Mouse (Mus musculus) neural tube, embryonic 13.5 days (tissue): ENCODE data around the gene Sfmbt2. TPM values are rescaled to one million over a fixed set of nuclear protein-coding genes. Genes with fewer than 3 reads are reported as not detected.

ENCODE experiments used
- ATAC-seq: fragments of 200-750 bp; cut with Nextera tagmentation; 2 replicates; pipeline ENCODE4 v1.8.0; 2017; ENCODE audit warnings: low read depth, mild to moderate bottlenecking, moderate TSS enrichment, moderate library complexity
- H3K27ac ChIP-seq: fragments of 300-500 bp; sonication (generic); replicated peaks from 2 replicates; pipeline ENCODE4 v1.5.1; 2015; ENCODE audit warnings: moderate library complexity, mild to moderate bottlenecking, inconsistent platforms
- H3K27me3 ChIP-seq: fragments of 300-500 bp; sonication (generic); 2 replicates; pipeline ENCODE4 v1.6.1; 2015; ENCODE audit warnings: mild to moderate bottlenecking, inconsistent platforms
- H3K36me3 ChIP-seq: fragments of 300-500 bp; sonication (generic); 2 replicates; pipeline ENCODE4 v1.6.1; 2015; ENCODE audit warnings: mild to moderate bottlenecking, inconsistent platforms
- H3K4me1 ChIP-seq: fragments of 300-500 bp; sonication (generic); replicated peaks from 2 replicates; pipeline ENCODE4 v1.6.1; 2015; ENCODE audit warnings: inconsistent platforms
- H3K4me2 ChIP-seq: fragments of 300-500 bp; sonication (generic); 2 replicates; pipeline ENCODE4 v1.6.1; 2015; ENCODE audit warnings: inconsistent platforms, mild to moderate bottlenecking, moderate library complexity
- H3K4me3 ChIP-seq: fragments of 300-500 bp; sonication (generic); 2 replicates; pipeline ENCODE4 v1.5.1; 2015; ENCODE audit warnings: mild to moderate bottlenecking, inconsistent platforms
- H3K9ac ChIP-seq: fragments of 300-500 bp; sonication (generic); 2 replicates; pipeline ENCODE4 v1.6.1; 2015; ENCODE audit warnings: moderate library complexity, mild to moderate bottlenecking, inconsistent platforms
- H3K9me3 ChIP-seq: fragments of 300-500 bp; sonication (generic); 2 replicates; pipeline ENCODE4 v1.6.1; 2016; ENCODE audit warnings: inconsistent platforms
- WGBS: fragments of 180-500 bp; shearing (Covaris S2); methylation state at CpG from one replicate; pipeline ENCODE4 v1.1.7; 2015; 5-methylcytosine and 5-hydroxymethylcytosine counted together
- polyA plus RNA-seq: library from polyadenylated mRNA; unstranded; fragments of >200 nt; fragmentation: Nextera tagmentation; extraction: Ambion mirVana; gene quantifications from 2 replicates; pipeline ENCODE4 v1.2.1, GENCODE M21; 2015

Gene Sfmbt2
- polyA plus RNA-seq, 1 experiment from 2014 or later, result 3.3 TPM

DNA sequence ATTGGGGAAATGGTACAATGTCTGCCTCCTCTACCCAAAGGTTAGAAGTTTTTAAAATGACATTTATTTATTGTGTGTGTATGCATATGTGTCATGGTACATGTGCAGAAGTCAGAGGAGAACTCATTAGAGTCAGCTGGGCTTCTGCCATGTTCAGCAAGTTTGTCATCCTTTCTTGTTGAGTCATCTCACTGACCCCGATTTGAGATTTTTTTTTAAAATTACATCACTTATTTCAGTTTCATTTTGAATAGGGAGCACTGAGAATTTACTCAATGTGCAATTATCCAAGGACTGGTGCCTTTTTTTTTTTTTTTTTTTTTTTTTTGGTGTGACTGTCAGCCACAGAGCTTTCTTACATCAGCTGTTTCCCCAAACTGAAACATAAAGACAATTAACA lies 19.2 kb upstream of the Sfmbt2 start:
- no peaks in the 10 kb centered on the region for H3K27me3 ChIP-seq
- no peak overlapping the region for H3K27ac ChIP-seq
- H3K36me3 ChIP-seq, result no peaks in the 10 kb centered on the region
- no peak overlapping the region for H3K9ac ChIP-seq
- WGBS, result 75% methylated on average over 1 of the region's 1 CpGs
- peaks cover 6% of the 10 kb centered on the region; the same call in 1 of the 2 replicates for H3K4me1 ChIP-seq
- H3K4me3 ChIP-seq, result no peak overlapping the region
- H3K4me2 ChIP-seq, result no peak overlapping the region
- no peaks in the 10 kb centered on the region for H3K9me3 ChIP-seq
- no peak for ATAC-seq

DNA sequence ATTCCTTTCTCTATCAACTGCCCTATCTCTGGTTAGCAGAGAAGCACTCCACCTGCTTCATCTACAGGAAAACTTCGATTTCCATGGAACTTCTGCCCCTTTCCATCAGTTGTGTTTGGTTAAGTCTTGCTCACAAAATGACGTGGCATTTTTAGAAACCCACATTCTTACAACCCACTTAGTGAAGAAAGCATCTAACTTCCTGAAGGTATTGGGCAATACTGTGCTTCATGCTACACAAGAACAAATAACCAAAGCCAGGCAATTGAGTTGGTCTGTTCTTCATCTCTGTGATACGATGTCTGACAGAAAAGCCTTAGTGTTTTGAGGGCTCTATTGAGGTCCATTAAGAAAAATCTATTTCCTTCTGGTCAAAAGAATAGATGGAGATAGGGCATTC lies 17.4 kb upstream of the Sfmbt2 start:
- Histone ChIP-seq H3K36me3 (no peaks in the 10 kb centered on the region), H3K4me3 (no peak overlapping the region), H3K27ac (no peak overlapping the region), H3K9ac (no peak overlapping the region), H3K9me3 (no peaks in the 10 kb centered on the region), H3K4me1 (peaks cover 6% of the 10 kb centered on the region; the same call in 1 of the 2 replicates), H3K4me2 (no peak overlapping the region), H3K27me3 (no peaks in the 10 kb centered on the region)
- 78% methylated on average over 3 of the region's 3 CpGs for WGBS
- no peak for ATAC-seq

DNA sequence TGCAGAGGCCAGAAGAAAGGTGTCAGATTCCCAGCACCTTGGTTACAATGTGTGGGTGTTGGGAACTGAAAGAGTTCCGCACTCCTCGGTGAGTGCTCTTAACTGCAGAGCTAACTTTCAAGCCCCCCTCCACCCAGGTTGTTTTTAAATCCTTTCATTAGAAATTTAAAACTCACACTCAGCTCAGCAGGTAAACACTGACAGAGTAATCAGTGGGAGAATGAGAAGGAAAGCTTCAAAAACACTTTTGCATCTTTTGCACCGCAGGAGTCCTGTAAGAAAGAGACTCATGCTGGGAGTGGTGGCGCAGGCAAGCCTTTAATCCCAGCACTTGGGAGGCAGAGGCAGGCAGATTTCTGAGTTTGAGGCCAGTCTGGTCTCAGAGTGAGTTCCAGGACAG lies 16.4 kb upstream of the Sfmbt2 start:
- peaks cover 6% of the 10 kb centered on the region; the same call in 1 of the 2 replicates for H3K4me1 ChIP-seq
- H3K36me3 ChIP-seq, result no peaks in the 10 kb centered on the region
- ATAC-seq, result no peak
- H3K4me3 ChIP-seq, result no peak overlapping the region
- H3K27ac ChIP-seq, result no peak overlapping the region
- H3K4me2 ChIP-seq, result no peak overlapping the region
- H3K27me3 ChIP-seq, result no peaks in the 10 kb centered on the region
- no peak overlapping the region for H3K9ac ChIP-seq
- WGBS, result 64% methylated on average over 4 of the region's 4 CpGs
- H3K9me3 ChIP-seq, result no peaks in the 10 kb centered on the region

DNA sequence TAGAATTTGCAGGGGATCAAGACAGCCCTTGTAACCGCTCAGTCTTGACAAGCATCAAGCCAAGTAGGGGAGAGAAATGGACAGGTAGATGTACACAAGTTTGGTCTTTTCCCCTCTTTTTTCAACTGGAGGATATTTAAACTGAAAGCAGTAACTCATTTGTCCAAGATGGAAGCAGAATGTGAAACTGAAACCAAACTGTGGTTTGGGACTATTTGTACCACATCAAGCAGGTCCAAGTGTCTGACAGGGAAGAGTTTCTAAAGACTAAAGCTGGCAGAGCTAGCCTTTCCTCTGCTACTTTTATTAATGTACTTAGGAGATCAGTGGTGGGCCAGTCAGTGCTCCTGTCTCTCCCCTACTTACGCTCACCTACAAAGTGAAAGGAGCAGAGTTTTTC lies 10.4 kb upstream of the Sfmbt2 start:
- Histone ChIP-seq H3K9me3 (no peaks in the 10 kb centered on the region), H3K9ac (no peak overlapping the region), H3K4me1 (no peaks in the 10 kb centered on the region), H3K4me2 (no peak overlapping the region), H3K36me3 (no peaks in the 10 kb centered on the region), H3K27me3 (0 out of 2 replicates have a peak, but pooled peaks cover under 1% of the 10 kb centered on the region), H3K4me3 (no peak overlapping the region), H3K27ac (no peak overlapping the region)
- WGBS, result 90% methylated on average over 2 of the region's 2 CpGs
- no peak for ATAC-seq

DNA sequence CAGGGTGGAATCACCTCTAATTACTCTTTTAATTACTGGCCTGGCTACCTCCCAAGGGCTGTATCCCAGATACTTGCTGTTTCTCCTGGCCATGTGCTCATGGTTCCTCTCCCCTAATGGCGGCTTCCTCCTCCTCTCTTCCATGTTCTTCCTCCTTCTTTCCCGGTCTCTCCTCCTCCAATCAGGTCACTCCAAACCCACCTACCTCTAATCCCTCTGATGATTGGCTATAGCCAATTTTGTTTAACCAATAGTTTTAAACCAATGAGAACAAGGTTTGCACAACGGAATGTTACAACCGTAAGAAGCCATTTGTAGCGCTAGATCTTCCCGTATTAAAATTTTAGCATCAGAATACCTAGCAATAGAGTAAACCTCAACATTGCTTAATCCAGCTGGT lies 5.2 kb upstream of the Sfmbt2 start:
- Histone ChIP-seq H3K27me3 (peaks cover 45% of the 10 kb centered on the region), H3K4me2 (no peak overlapping the region), H3K27ac (no peak overlapping the region), H3K4me1 (no peaks in the 10 kb centered on the region), H3K9ac (no peak overlapping the region), H3K9me3 (no peaks in the 10 kb centered on the region), H3K36me3 (no peaks in the 10 kb centered on the region), H3K4me3 (no peak overlapping the region)
- 93% methylated on average over 6 of the region's 6 CpGs for WGBS
- no peak for ATAC-seq

DNA sequence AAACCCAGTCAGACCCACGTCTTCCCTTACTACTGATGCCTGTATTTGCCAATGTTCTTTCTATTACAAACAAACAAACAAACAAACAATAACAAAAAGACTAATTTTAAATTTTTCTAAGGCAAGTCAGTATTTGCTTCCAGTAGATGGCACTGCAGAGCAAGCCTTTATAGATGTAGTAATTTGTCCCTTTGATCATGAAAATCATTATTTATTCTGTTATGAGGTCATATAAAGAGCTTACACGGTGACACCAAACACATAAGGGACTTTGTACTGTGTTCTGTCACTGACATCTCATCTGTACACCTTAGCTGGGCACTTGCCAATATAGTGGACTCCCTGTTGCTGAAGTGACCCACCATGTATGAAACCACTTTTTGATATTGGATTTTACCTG lies 4.0 kb upstream of the Sfmbt2 start:
- Histone ChIP-seq H3K9ac (no peak overlapping the region), H3K9me3 (no peaks in the 10 kb centered on the region), H3K4me3 (no peak overlapping the region), H3K27me3 (peaks cover 57% of the 10 kb centered on the region), H3K36me3 (no peaks in the 10 kb centered on the region), H3K4me2 (no peak overlapping the region), H3K4me1 (peaks cover under 1% of the 10 kb centered on the region; the same call in 1 of the 2 replicates), H3K27ac (no peak overlapping the region)
- no peak for ATAC-seq
- 30% methylated on average over 2 of the region's 2 CpGs for WGBS

DNA sequence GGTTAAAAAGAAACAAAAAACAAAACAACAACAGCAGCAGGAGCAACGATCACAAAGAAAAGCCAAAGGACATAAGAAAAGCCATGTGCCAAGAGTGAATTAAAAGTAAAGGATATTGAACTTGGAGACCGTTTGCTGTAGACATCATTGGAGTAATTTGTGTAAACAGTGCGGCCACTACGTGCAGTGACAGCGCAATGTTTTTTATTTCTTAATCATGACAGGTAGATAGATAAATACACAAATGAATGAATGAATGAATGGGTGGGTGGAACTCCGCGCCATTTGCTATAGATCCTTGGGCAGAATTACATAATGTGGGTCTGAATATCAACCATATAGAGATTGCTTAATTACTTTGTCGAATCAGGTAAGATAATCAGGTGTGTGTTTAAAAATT lies 634 bp upstream of the Sfmbt2 start:
- Histone ChIP-seq H3K36me3 (no peaks in the 10 kb centered on the region), H3K4me3 (no peak overlapping the region), H3K4me1 (peaks cover 22% of the 10 kb centered on the region), H3K4me2 (no peak overlapping the region), H3K27ac (no peak overlapping the region), H3K9ac (no peak overlapping the region), H3K9me3 (no peaks in the 10 kb centered on the region), H3K27me3 (peaks cover 77% of the 10 kb centered on the region)
- ATAC-seq, result no peak
- 4% methylated on average over 8 of the region's 8 CpGs for WGBS

DNA sequence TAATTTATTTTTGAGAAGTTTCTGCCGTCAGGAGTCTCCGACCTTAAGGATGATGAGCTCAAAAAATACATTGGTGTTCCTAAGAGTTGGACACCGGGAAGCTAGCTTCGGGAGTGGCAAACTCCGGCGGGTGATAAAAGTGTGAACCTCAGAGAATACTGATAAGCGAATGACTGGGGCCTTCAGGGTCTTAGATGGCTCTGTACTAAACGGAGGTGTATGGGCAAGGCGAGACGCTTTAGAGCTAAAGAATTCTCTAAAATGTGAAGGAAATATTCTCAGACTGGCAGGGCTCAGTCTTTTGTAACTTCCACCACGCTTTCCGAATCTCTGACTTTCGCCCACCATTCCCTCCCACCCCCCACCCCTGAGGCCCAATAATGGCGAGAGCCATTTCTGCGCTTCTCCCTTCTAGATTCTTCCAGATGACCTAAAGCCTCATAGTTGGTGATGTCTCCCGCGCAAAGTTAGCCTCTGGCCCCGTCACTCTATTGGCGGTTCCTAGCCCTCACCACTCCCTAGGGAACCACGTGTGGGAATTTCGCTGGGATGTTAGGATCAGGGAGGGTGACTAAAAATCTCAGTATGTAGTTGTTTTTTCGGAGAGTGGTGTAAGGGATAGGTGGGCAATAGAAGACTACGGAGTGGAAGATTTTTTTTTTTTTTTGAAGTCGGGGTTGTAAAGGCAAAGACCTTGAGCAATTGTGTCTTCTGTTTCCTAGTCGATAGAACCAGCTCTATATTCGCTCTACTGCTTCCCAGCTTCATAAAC lies 563 bp downstream of the Sfmbt2 start:
- Histone ChIP-seq H3K27ac (no peak overlapping the region), H3K27me3 (peaks cover 78% of the 10 kb centered on the region), H3K4me3 (no peak overlapping the region), H3K9ac (no peak overlapping the region), H3K9me3 (no peaks in the 10 kb centered on the region), H3K4me2 (no peak overlapping the region), H3K36me3 (no peaks in the 10 kb centered on the region), H3K4me1 (peaks cover 30% of the 10 kb centered on the region)
- no peak for ATAC-seq
- under 1% methylated on average over 26 of the region's 26 CpGs for WGBS

DNA sequence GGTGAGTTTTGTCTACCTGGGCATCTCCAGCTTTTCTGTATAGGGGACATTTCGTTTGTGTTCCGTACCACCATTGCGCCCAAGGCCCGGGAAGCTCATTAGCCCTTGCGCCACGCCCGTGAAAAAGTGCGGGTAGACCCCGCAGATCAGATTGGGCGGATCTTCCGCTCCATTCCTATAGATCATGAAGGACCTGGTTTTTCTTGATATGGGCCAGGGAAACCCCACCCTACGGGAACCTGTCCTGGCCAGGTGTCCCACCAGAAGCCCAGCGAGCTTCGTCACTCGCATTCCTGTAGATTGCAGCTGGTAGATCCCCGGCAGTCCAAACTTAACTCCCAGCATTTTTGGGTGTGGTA lies 1.1 kb downstream of the Sfmbt2 start:
- no peak for ATAC-seq
- Histone ChIP-seq H3K4me1 (peaks cover 31% of the 10 kb centered on the region), H3K9ac (no peak overlapping the region), H3K27me3 (peaks cover 82% of the 10 kb centered on the region), H3K27ac (no peak overlapping the region), H3K36me3 (no peaks in the 10 kb centered on the region), H3K4me3 (no peak overlapping the region), H3K9me3 (no peaks in the 10 kb centered on the region), H3K4me2 (0 out of 2 replicates have a peak overlapping the region, but pooled peaks have one; percentile 20)
- WGBS, result 2% methylated on average over 16 of the region's 16 CpGs

DNA sequence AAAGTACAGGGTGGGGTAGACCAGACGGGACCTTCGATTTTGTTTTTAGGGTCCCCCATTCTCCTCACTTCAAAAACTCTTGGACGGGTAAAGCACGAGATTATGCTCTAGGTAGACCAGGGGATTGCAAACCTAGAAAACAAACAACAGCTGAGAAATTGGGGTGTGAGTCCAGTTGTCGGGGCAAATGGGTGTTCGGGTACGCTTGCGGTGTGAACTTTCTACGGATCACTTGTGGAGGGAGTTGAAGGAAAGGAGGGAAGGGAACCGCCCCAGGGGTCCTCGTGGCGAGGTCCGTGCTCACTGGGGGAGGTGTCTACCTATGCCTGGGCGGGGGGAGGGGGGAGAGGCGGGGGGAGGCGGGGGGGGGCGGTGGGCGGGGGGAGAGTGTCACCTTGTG lies 1.6 kb downstream of the Sfmbt2 start:
- Histone ChIP-seq H3K27ac (no peak overlapping the region), H3K4me1 (peaks cover 31% of the 10 kb centered on the region), H3K9me3 (no peaks in the 10 kb centered on the region), H3K4me2 (peak overlapping the region; percentile 75), H3K4me3 (peak overlapping the region; percentile 58), H3K9ac (no peak overlapping the region), H3K36me3 (no peaks in the 10 kb centered on the region), H3K27me3 (peaks cover 81% of the 10 kb centered on the region)
- no peak for ATAC-seq
- WGBS, result 1% methylated on average over 13 of the region's 18 CpGs

DNA sequence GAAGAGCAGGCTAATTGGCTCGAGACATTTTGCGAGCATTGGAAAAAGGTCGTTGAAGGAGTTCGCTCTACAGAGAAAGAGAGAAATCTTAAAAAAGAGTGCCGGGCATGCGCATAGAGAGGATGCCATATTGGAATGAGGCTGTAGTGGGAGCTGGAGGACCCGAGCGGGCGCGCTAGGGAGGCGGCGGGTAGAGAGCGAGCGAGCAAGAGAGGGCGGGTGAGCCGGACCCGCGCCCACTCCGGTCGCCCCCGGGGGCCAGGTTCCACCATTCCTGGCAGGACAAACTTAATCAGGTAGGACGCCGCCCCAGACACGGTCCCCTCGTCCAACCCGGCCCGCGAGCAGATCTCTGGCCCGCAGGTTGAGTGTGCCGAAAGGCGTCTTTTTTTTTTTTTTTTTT lies 2.0 kb downstream of the Sfmbt2 start:
- Histone ChIP-seq H3K4me1 (peaks cover 31% of the 10 kb centered on the region), H3K4me2 (peak overlapping the region; percentile 75), H3K4me3 (peak overlapping the region; percentile 58), H3K36me3 (no peaks in the 10 kb centered on the region), H3K27ac (no peak overlapping the region), H3K9me3 (no peaks in the 10 kb centered on the region), H3K27me3 (peaks cover 81% of the 10 kb centered on the region), H3K9ac (peak overlapping the region; percentile 74)
- peak; percentile 82 for ATAC-seq
- WGBS, result 0% methylated on average over 31 of the region's 31 CpGs

DNA sequence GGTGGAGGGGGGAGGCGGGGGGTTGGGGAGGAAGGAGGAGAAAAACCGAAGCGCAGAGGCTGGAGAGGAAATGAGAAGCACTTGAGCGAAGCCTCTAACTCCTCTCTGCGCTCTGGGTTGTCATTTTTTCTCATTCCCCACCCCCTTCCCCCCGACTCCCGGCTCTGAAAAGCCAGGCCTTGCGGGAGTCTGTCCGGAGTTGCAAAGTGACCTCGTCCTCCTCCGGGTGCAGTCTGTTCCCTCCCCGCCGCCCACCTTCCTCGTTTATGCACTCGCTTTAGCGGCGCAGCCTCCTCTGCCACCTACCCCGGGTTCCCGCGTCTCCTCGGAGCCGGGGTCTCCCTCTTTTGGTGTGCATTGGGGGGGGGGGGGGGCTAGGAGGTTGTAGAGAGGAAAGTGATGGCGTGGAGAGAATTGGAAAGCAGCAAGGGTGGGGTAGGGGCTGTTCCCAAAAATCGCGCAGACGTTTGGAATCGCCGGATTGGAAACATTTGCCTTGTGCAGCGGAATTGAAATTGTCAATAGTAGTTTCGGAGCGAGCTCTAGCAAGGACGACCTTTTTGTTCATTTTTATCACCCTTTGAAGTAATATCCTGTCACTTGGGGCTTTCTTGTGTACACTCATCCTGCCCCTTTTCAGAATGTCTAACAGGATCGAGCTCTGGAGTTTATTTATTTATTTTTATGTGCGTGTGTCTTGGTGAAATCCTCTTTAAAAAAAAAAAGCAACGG lies 2.6 kb downstream of the Sfmbt2 start:
- H3K27me3 ChIP-seq, result peaks cover 78% of the 10 kb centered on the region
- ATAC-seq, result peak; percentile 28; the same call in 1 of the 2 replicates

More for the DNA sequence above, 2.6 kb downstream of the Sfmbt2 start:
- under 1% methylated on average over 35 of the region's 35 CpGs for WGBS
- peak overlapping the region; percentile 74 for H3K9ac ChIP-seq
- no peaks in the 10 kb centered on the region for H3K9me3 ChIP-seq
- H3K4me2 ChIP-seq, result peak overlapping the region; percentile 75
- peak overlapping the region; percentile 58 for H3K4me3 ChIP-seq
- H3K36me3 ChIP-seq, result no peaks in the 10 kb centered on the region
- no peak overlapping the region for H3K27ac ChIP-seq
- peaks cover 31% of the 10 kb centered on the region for H3K4me1 ChIP-seq
